ENCODE assay signal across 27 mouse cellular contexts in the genomic region with DNA sequence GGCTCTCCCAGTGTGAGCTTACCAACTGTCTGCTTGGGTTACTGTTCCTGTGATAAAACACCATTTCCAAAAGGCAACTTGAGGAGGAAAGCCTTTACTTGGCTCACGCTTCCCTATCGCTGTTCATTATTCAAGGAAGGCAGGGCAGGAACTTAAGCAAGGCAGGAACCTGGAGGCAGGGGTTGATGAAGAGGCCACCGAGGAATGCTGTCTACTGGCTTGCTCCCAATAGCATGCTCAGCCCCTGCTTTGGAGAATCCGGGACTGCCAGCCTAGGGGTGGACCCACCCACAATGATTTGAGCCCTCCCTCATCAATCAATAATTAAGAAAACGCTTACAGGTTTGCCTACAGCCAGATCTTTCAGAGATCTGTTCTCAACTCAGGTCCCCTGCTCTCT.
"Had no signal": no experiment of that assay in that cellular context is flagged by ENCODE, and none has a peak within 500 bp of the region (broad histone marks: within the 10 kb centered on the region; RNA-seq: fewer than 3 reads in every experiment).

No protein-coding gene starts in this region.

- H3K27ac ChIP-seq: gastrocnemius, adult 2 months; heart, embryonic 10.5 days; hindbrain, embryonic 10.5 days; hindbrain, embryonic 12.5 days; hindbrain, embryonic 14.5 days; intestine, embryonic 15.5 days; kidney, embryonic 15.5 days; kidney, postnatal 0 days; limb, embryonic 13.5 days; limb, embryonic 15.5 days; liver, embryonic 12.5 days; liver, embryonic 14.5 days had no signal

- DNase-seq: gastrocnemius, adult 2 months; gastrocnemius, postnatal 10 days; gastrocnemius, postnatal 25 days; heart, postnatal 10 days; heart, postnatal 4 days; kidney, adult 2 months; kidney, adult 9 months; kidney, postnatal 14 days; kidney, postnatal 36 days; layer of hippocampus, adult 9-11 months; layer of hippocampus, postnatal 36 days; left cerebral cortex, postnatal 4 days had no signal

- H3K9ac ChIP-seq: heart, embryonic 12.5 days; hindbrain, embryonic 12.5 days; hindbrain, embryonic 14.5 days; intestine, embryonic 15.5 days; kidney, embryonic 15.5 days; limb, embryonic 13.5 days; limb, embryonic 15.5 days; liver, embryonic 12.5 days; liver, embryonic 14.5 days had no signal

- H3K27me3 ChIP-seq: heart, embryonic 12.5 days; hindbrain, embryonic 12.5 days; intestine, embryonic 15.5 days; kidney, embryonic 15.5 days; limb, embryonic 13.5 days; limb, embryonic 15.5 days; liver, embryonic 12.5 days had no signal

- H3K36me3 ChIP-seq: heart, embryonic 10.5 days; heart, embryonic 12.5 days; hindbrain, embryonic 10.5 days; hindbrain, embryonic 12.5 days; intestine, embryonic 15.5 days; kidney, embryonic 15.5 days; limb, embryonic 13.5 days; limb, embryonic 15.5 days; liver, embryonic 12.5 days had no signal

- ATAC-seq: hindbrain, embryonic 16.5 days; inflammation-experienced regulatory T-cells, adult 6 months; intestine, embryonic 15.5 days; intestine, postnatal 0 days; liver, embryonic 12.5 days had no signal

- H3K4me1 ChIP-seq: heart, embryonic 10.5 days; heart, embryonic 12.5 days; hindbrain, embryonic 10.5 days; hindbrain, embryonic 12.5 days; intestine, embryonic 15.5 days; kidney, embryonic 15.5 days; limb, embryonic 13.5 days; limb, embryonic 15.5 days; liver, embryonic 12.5 days had no signal

- H3K4me3 ChIP-seq: gastrocnemius, adult 2 months; heart, embryonic 10.5 days; heart, embryonic 12.5 days; hindbrain, embryonic 10.5 days; hindbrain, embryonic 12.5 days; intestine, embryonic 15.5 days; kidney, embryonic 15.5 days; limb, embryonic 13.5 days; limb, embryonic 15.5 days; liver, embryonic 12.5 days had no signal
